Mouse (Mus musculus): ENCODE measurements around the gene Snrnp200. TPM values are rescaled to one million over a fixed set of nuclear protein-coding genes. Genes with fewer than 3 reads are reported as not detected.

The Snrnp200 gene
- polyA plus RNA-seq, 1 experiment from 2014 or later = 93.3 TPM

GRCm38 (mm10) chr2:127250291-127251008, 42.3 kb downstream of the Snrnp200 start:
- 97% methylated on average over 9 of the region's 9 CpGs for WGBS
- Histone ChIP-seq H3K36me3 (ENCODE audit: control insufficient read depth, insufficient read depth, low read length) (no peaks in the 10 kb centered on the region), H3K9ac (ENCODE audit: low read depth, low read length) (no peak overlapping the region), H3K9me3 (ENCODE audit: control insufficient read depth, low read length) (no peaks in the 10 kb centered on the region), H3K4me3 (ENCODE audit: low read depth, low read length) (no peak overlapping the region), H3K4me2 (replicated peaks; ENCODE audit: low read depth, low read length) (no peak overlapping the region), H3K27me3 (ENCODE audit: control insufficient read depth, insufficient read depth, low read length) (no peaks in the 10 kb centered on the region), H3K27ac (ENCODE audit: low read depth, low read length) (no peak overlapping the region), H3K4me1 (replicated peaks; ENCODE audit: control insufficient read depth, insufficient read depth, low read length) (peaks cover 4% of the 10 kb centered on the region)
- ATAC-seq (ENCODE audit: low FRiP score) = no peak
- no peak for DNase-seq (ENCODE audit: low spot score)

- Histone ChIP-seq H3K9me3 (ENCODE audit: control insufficient read depth, low read length) (no peaks in the 10 kb centered on the region), H3K4me2 (replicated peaks; ENCODE audit: low read depth, low read length) (no peak overlapping the region), H3K36me3 (ENCODE audit: control insufficient read depth, insufficient read depth, low read length) (no peaks in the 10 kb centered on the region), H3K9ac (ENCODE audit: low read depth, low read length) (no peak overlapping the region), H3K4me1 (replicated peaks; ENCODE audit: control insufficient read depth, insufficient read depth, low read length) (peaks cover 4% of the 10 kb centered on the region), H3K27me3 (ENCODE audit: control insufficient read depth, insufficient read depth, low read length) (no peaks in the 10 kb centered on the region), H3K4me3 (ENCODE audit: low read depth, low read length) (no peak overlapping the region), H3K27ac (ENCODE audit: low read depth, low read length) (no peak overlapping the region)
- no peak for DNase-seq (ENCODE audit: low spot score)
- 89% methylated on average over 3 of the region's 3 CpGs for WGBS
- no peak for ATAC-seq (ENCODE audit: low FRiP score)
Observed at GRCm38 (mm10) chr2:127251457-127251856, 43.3 kb downstream of the Snrnp200 start.

GRCm38 (mm10) chr2:127251880-127252527, 43.8 kb downstream of the Snrnp200 start:
- H3K9ac ChIP-seq (ENCODE audit: low read depth, low read length) = no peak overlapping the region
- 84% methylated on average over 3 of the region's 3 CpGs for WGBS
- no peak overlapping the region for H3K4me3 ChIP-seq (ENCODE audit: low read depth, low read length)
- no peaks in the 10 kb centered on the region for H3K9me3 ChIP-seq (ENCODE audit: control insufficient read depth, low read length)
- H3K36me3 ChIP-seq (ENCODE audit: control insufficient read depth, insufficient read depth, low read length) = no peaks in the 10 kb centered on the region
- no peak overlapping the region for H3K4me2 ChIP-seq (replicated peaks; ENCODE audit: low read depth, low read length)
- peaks cover under 1% of the 10 kb centered on the region for H3K4me1 ChIP-seq (replicated peaks; ENCODE audit: control insufficient read depth, insufficient read depth, low read length)
- DNase-seq (ENCODE audit: low spot score) (no peak), ATAC-seq (ENCODE audit: low FRiP score) (no peak)
- no peak overlapping the region for H3K27ac ChIP-seq (ENCODE audit: low read depth, low read length)
- no peaks in the 10 kb centered on the region for H3K27me3 ChIP-seq (ENCODE audit: control insufficient read depth, insufficient read depth, low read length)

GRCm38 (mm10) chr2:127252787-127253186, 44.6 kb downstream of the Snrnp200 start:
- DNase-seq (ENCODE audit: low spot score) = no peak
- 86% methylated on average over 5 of the region's 5 CpGs for WGBS

GRCm38 (mm10) chr2:127254604-127255134, 46.5 kb downstream of the Snrnp200 start:
- H3K36me3 ChIP-seq (ENCODE audit: control insufficient read depth, insufficient read depth, low read length) = 0 out of 2 replicates have a peak, but pooled peaks cover 6% of the 10 kb centered on the region
- WGBS = 86% methylated on average over 3 of the region's 3 CpGs

More at GRCm38 (mm10) chr2:127252787-127253186, 44.6 kb downstream of the Snrnp200 start:
- H3K27ac ChIP-seq (ENCODE audit: low read depth, low read length) = no peak overlapping the region
- ATAC-seq (ENCODE audit: low FRiP score) = no peak
- no peaks in the 10 kb centered on the region for H3K27me3 ChIP-seq (ENCODE audit: control insufficient read depth, insufficient read depth, low read length)
- H3K9me3 ChIP-seq (ENCODE audit: control insufficient read depth, low read length) = no peaks in the 10 kb centered on the region
- H3K4me1 ChIP-seq (replicated peaks; ENCODE audit: control insufficient read depth, insufficient read depth, low read length) = no peaks in the 10 kb centered on the region
- no peak overlapping the region for H3K9ac ChIP-seq (ENCODE audit: low read depth, low read length)
- 0 out of 2 replicates have a peak, but pooled peaks cover 2% of the 10 kb centered on the region for H3K36me3 ChIP-seq (ENCODE audit: control insufficient read depth, insufficient read depth, low read length)
- no peak overlapping the region for H3K4me3 ChIP-seq (ENCODE audit: low read depth, low read length)
- H3K4me2 ChIP-seq (replicated peaks; ENCODE audit: low read depth, low read length) = no peak overlapping the region

GRCm38 (mm10) chr2:127255294-127255693, 47.1 kb downstream of the Snrnp200 start:
- Histone ChIP-seq H3K36me3 (ENCODE audit: control insufficient read depth, insufficient read depth, low read length) (0 out of 2 replicates have a peak, but pooled peaks cover 6% of the 10 kb centered on the region), H3K27ac (ENCODE audit: low read depth, low read length) (no peak overlapping the region), H3K4me2 (replicated peaks; ENCODE audit: low read depth, low read length) (no peak overlapping the region), H3K9ac (ENCODE audit: low read depth, low read length) (no peak overlapping the region), H3K9me3 (ENCODE audit: control insufficient read depth, low read length) (no peaks in the 10 kb centered on the region), H3K4me3 (ENCODE audit: low read depth, low read length) (no peak overlapping the region), H3K4me1 (replicated peaks; ENCODE audit: control insufficient read depth, insufficient read depth, low read length) (no peaks in the 10 kb centered on the region), H3K27me3 (ENCODE audit: control insufficient read depth, insufficient read depth, low read length) (no peaks in the 10 kb centered on the region)
- DNase-seq (ENCODE audit: low spot score) (no peak), ATAC-seq (ENCODE audit: low FRiP score) (no peak)
- 89% methylated on average over 6 of the region's 6 CpGs for WGBS

More at GRCm38 (mm10) chr2:127254604-127255134, 46.5 kb downstream of the Snrnp200 start:
- DNase-seq (ENCODE audit: low spot score) = no peak
- no peaks in the 10 kb centered on the region for H3K4me1 ChIP-seq (replicated peaks; ENCODE audit: control insufficient read depth, insufficient read depth, low read length)
- no peak overlapping the region for H3K4me3 ChIP-seq (ENCODE audit: low read depth, low read length)
- H3K27me3 ChIP-seq (ENCODE audit: control insufficient read depth, insufficient read depth, low read length) = no peaks in the 10 kb centered on the region
- H3K4me2 ChIP-seq (replicated peaks; ENCODE audit: low read depth, low read length) = no peak overlapping the region
- no peak overlapping the region for H3K27ac ChIP-seq (ENCODE audit: low read depth, low read length)
- H3K9ac ChIP-seq (ENCODE audit: low read depth, low read length) = no peak overlapping the region
- no peak for ATAC-seq (ENCODE audit: low FRiP score)
- H3K9me3 ChIP-seq (ENCODE audit: control insufficient read depth, low read length) = no peaks in the 10 kb centered on the region

- Histone ChIP-seq H3K9me3 (ENCODE audit: control insufficient read depth, low read length) (no peaks in the 10 kb centered on the region), H3K9ac (ENCODE audit: low read depth, low read length) (no peak overlapping the region), H3K4me1 (replicated peaks; ENCODE audit: control insufficient read depth, insufficient read depth, low read length) (no peaks in the 10 kb centered on the region), H3K36me3 (ENCODE audit: control insufficient read depth, insufficient read depth, low read length) (0 out of 2 replicates have a peak, but pooled peaks cover 6% of the 10 kb centered on the region), H3K4me3 (ENCODE audit: low read depth, low read length) (no peak overlapping the region), H3K4me2 (replicated peaks; ENCODE audit: low read depth, low read length) (no peak overlapping the region), H3K27me3 (ENCODE audit: control insufficient read depth, insufficient read depth, low read length) (no peaks in the 10 kb centered on the region), H3K27ac (ENCODE audit: low read depth, low read length) (no peak overlapping the region)
- no peak for ATAC-seq (ENCODE audit: low FRiP score)
- WGBS = 91% methylated on average over 5 of the region's 5 CpGs
- DNase-seq (ENCODE audit: low spot score) = no peak
Observed at GRCm38 (mm10) chr2:127259340-127259739, 51.2 kb downstream of the Snrnp200 start.

GRCm38 (mm10) chr2:127262480-127262879, 54.3 kb downstream of the Snrnp200 start:
- Histone ChIP-seq H3K4me1 (replicated peaks; ENCODE audit: control insufficient read depth, insufficient read depth, low read length) (no peaks in the 10 kb centered on the region), H3K9me3 (ENCODE audit: control insufficient read depth, low read length) (no peaks in the 10 kb centered on the region), H3K9ac (ENCODE audit: low read depth, low read length) (no peak overlapping the region), H3K4me3 (ENCODE audit: low read depth, low read length) (no peak overlapping the region), H3K36me3 (ENCODE audit: control insufficient read depth, insufficient read depth, low read length) (0 out of 2 replicates have a peak, but pooled peaks cover 6% of the 10 kb centered on the region), H3K27ac (ENCODE audit: low read depth, low read length) (no peak overlapping the region), H3K27me3 (ENCODE audit: control insufficient read depth, insufficient read depth, low read length) (no peaks in the 10 kb centered on the region), H3K4me2 (replicated peaks; ENCODE audit: low read depth, low read length) (no peak overlapping the region)
- ATAC-seq (ENCODE audit: low FRiP score) = no peak
- no peak for DNase-seq (ENCODE audit: low spot score)

All from hindbrain, embryonic 11.5 days (tissue).